Mouse (Mus musculus): ENCODE results near the gene Cmss1.

DNA sequence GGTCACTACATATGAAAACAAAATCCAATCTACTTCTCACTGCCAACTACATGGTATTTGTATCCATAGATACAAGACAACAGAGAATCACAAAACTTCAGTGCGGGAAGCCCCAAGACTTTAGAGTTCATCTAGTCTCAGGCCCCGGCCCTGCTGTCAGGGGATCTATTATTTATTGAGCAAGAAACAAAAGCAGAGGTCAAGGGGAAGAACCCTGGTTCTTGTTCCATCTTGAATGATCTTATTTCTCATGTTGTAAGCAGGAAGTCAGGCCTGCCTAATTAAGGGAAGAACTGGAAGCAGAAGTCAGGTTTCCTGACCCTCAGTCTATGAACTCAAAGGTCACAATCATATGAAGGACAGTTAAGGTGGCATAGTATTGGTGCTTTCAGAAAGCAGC lies 104.4 kb downstream of the Cmss1 start:
- TF ChIP-seq CTCF (IDR thresholded peaks at IDR 0.05; ENCODE audit: low read depth) (no peak), EP300 (IDR thresholded peaks at IDR 0.05; ENCODE audit: low read depth) (no peak)

All from liver, postnatal 0 days (tissue).